Mouse (Mus musculus): ENCODE measurements around the gene Rad51b. TPM values are rescaled to one million over a fixed set of nuclear protein-coding genes. Genes with fewer than 3 reads are reported as not detected.

The Rad51b gene
- total and polyA plus RNA-seq, 3 experiments = 6.5 to 8.6 (median 8.5) TPM

DNA sequence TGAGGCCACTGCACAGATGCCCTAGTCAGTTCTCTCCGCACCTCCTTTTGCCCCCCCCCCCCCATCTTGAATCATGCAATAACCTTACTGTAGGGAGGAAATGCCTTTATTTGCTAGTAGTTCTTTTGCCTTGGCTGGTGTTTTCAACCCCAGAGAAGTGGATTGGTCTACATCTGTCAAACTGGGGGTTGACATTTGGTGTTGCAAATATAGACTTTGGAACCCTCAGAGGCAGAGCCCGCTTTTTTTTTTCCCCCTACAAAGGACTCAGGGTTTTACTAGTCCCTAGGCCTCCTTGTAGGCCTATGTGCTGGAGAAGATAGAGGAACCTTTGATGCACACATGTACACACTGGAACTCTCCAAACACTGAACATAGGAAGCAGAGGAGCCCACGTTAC, 501.4 kb downstream of the Rad51b start:
- Histone ChIP-seq H3K36me3 (replicated peaks in 1 of 2; ENCODE audit: control insufficient read depth in 1 of 2, insufficient read depth in 1 of 2, low read length in 1 of 2) (no peaks in the 10 kb centered on the region), H3K4me2 (ENCODE audit: insufficient read depth, low read depth, poor library complexity, severe bottlenecking) (no peak overlapping the region), H3K4me3 (replicated peaks in 1 of 3; ENCODE audit: low read depth in 2 of 3, low read length in 2 of 3, poor library complexity in 1 of 3) (no peak overlapping the region), H3K4me1 (ENCODE audit: control insufficient read depth in 1 of 2, insufficient read depth in 2 of 2) (peaks cover 3 to 30% of the 10 kb centered on the region in 2 experiments), H3K9ac (ENCODE audit: insufficient read depth, low read depth) (no peak overlapping the region), H3K9me3 (replicated peaks; ENCODE audit: low read length) (no peaks in the 10 kb centered on the region), H3K79me2 (replicated peaks; ENCODE audit: control insufficient read depth, extremely low read depth, insufficient read depth, poor library complexity, severe bottlenecking) (no peaks in the 10 kb centered on the region), H3K27ac (ENCODE audit: insufficient read depth, low read depth) (no peak overlapping the region), H3K27me3 (replicated peaks) (no peaks in the 10 kb centered on the region)
- TF ChIP-seq JUND (conservative IDR thresholded peaks at IDR 0.05; ENCODE audit: low read depth, low read length) (no peak), PAX5 (IDR thresholded peaks at IDR 0.05; ENCODE audit: low read length) (no peak), ELF1 (IDR thresholded peaks at IDR 0.05; ENCODE audit: low read depth, low read length) (no peak), EP300 (IDR thresholded peaks at IDR 0.05; ENCODE audit: low read length) (no peak), CTCF (conservative IDR thresholded peaks at IDR 0.05 in 1 of 2, IDR thresholded peaks at IDR 0.05 in 1 of 2; ENCODE audit: low read depth in 2 of 2, low read length in 2 of 2) (no peak), MEF2A (IDR thresholded peaks at IDR 0.05; ENCODE audit: borderline replicate concordance, low read depth, low read length) (no peak), SIN3A (IDR thresholded peaks at IDR 0.05; ENCODE audit: low read length) (no peak), E2F4 (IDR thresholded peaks at IDR 0.05; ENCODE audit: insufficient replicate concordance, low read depth, low read length) (no peak), RAD21 (IDR thresholded peaks at IDR 0.05; ENCODE audit: low read depth, low read length) (no peak), ZNF384 (IDR thresholded peaks at IDR 0.05; ENCODE audit: low read depth, low read length) (no peak), SMC3 (IDR thresholded peaks at IDR 0.05; ENCODE audit: low read depth, low read length) (no peak), NRF1 (IDR thresholded peaks at IDR 0.05; ENCODE audit: low read depth, low read length) (no peak), ZKSCAN1 (IDR thresholded peaks at IDR 0.05; ENCODE audit: borderline replicate concordance, low read depth, low read length) (no peak), USF2 (conservative IDR thresholded peaks at IDR 0.05; ENCODE audit: low read depth, low read length) (no peak), KAT2A (IDR thresholded peaks at IDR 0.05; ENCODE audit: insufficient replicate concordance, low read length) (no peak), CHD1 (IDR thresholded peaks at IDR 0.05; ENCODE audit: low read depth, low read length) (no peak), GABPA (IDR thresholded peaks at IDR 0.05; ENCODE audit: insufficient replicate concordance, low read depth, low read length) (no peak)
- dilution Hi-C loops (cut with MboI; ENCODE audit: extremely low pct_ligation_motif_present, extremely low pct_unique_long_range_greater_than_20kb, low sequenced_read_pairs) = no loop called here
- no peak for DNase-seq (ENCODE audit: extremely low read depth)
- in situ Hi-C loops (cut with MboI; ENCODE audit: low pct_ligation_motif_present, low pct_unique_long_range_greater_than_20kb, low sequenced_read_pairs) = no loop called here

DNA sequence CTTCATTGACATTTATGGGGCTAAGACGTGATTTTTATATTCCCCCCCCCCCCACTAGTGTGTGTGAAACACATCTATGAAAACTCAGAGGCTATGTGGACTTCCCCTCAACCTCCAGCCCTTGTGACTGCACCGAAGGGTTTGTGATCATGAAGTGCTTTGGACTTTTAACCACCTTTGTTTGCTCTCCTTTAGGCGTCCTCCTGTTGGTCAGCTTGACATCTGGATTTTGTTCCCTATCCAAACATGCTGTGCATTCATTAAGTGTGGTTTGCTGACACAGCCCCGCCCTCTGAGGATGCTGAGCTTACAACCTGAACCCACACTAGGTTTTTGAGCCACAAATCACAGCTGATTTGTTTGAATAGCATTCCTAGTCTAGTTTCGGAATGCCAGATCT, 502.3 kb downstream of the Rad51b start:
- no peak for DNase-seq (ENCODE audit: extremely low read depth)
- no peak overlapping the region for H3K27ac ChIP-seq (ENCODE audit: insufficient read depth, low read depth)

More for the DNA sequence above, 502.3 kb downstream of the Rad51b start:
- H3K9me3 ChIP-seq (replicated peaks; ENCODE audit: low read length) = no peaks in the 10 kb centered on the region
- dilution Hi-C loops (cut with MboI; ENCODE audit: extremely low pct_ligation_motif_present, extremely low pct_unique_long_range_greater_than_20kb, low sequenced_read_pairs) (no loop called here), in situ Hi-C loops (cut with MboI; ENCODE audit: low pct_ligation_motif_present, low pct_unique_long_range_greater_than_20kb, low sequenced_read_pairs) (no loop called here)
- H3K79me2 ChIP-seq (replicated peaks; ENCODE audit: control insufficient read depth, extremely low read depth, insufficient read depth, poor library complexity, severe bottlenecking) = no peaks in the 10 kb centered on the region
- no peaks in the 10 kb centered on the region for H3K36me3 ChIP-seq (replicated peaks in 1 of 2; ENCODE audit: control insufficient read depth in 1 of 2, insufficient read depth in 1 of 2, low read length in 1 of 2)
- no peak overlapping the region for H3K9ac ChIP-seq (ENCODE audit: insufficient read depth, low read depth)
- H3K4me2 ChIP-seq (ENCODE audit: insufficient read depth, low read depth, poor library complexity, severe bottlenecking) = no peak overlapping the region
- H3K4me3 ChIP-seq (replicated peaks in 1 of 3; ENCODE audit: low read depth in 2 of 3, low read length in 2 of 3, poor library complexity in 1 of 3) = no peak overlapping the region
- H3K4me1 ChIP-seq (ENCODE audit: control insufficient read depth in 1 of 2, insufficient read depth in 2 of 2) = peaks cover 2 to 35% of the 10 kb centered on the region in 2 experiments; a peak in 2 of 4 replicates
- TF ChIP-seq ZNF384 (IDR thresholded peaks at IDR 0.05; ENCODE audit: low read depth, low read length) (no peak), USF2 (conservative IDR thresholded peaks at IDR 0.05; ENCODE audit: low read depth, low read length) (no peak), POLR2A (IDR thresholded peaks at IDR 0.05; ENCODE audit: low read depth, low read length) (no peak), POLR2AphosphoS2 (IDR thresholded peaks at IDR 0.05; ENCODE audit: low read depth, low read length) (no peak), KAT2A (IDR thresholded peaks at IDR 0.05; ENCODE audit: insufficient replicate concordance, low read length) (no peak), CTCF (conservative IDR thresholded peaks at IDR 0.05 in 1 of 2, IDR thresholded peaks at IDR 0.05 in 1 of 2; ENCODE audit: low read depth in 2 of 2, low read length in 2 of 2) (no peak), TCF12 (IDR thresholded peaks at IDR 0.05; ENCODE audit: low read depth, low read length) (no peak), MAX (IDR thresholded peaks at IDR 0.05; ENCODE audit: low read length) (no peak), JUND (conservative IDR thresholded peaks at IDR 0.05; ENCODE audit: low read depth, low read length) (no peak), GABPA (IDR thresholded peaks at IDR 0.05; ENCODE audit: insufficient replicate concordance, low read depth, low read length) (no peak), MEF2A (IDR thresholded peaks at IDR 0.05; ENCODE audit: borderline replicate concordance, low read depth, low read length) (no peak), BHLHE40 (IDR thresholded peaks at IDR 0.05; ENCODE audit: low read depth, low read length) (no peak)
- no peaks in the 10 kb centered on the region for H3K27me3 ChIP-seq (replicated peaks)
